Mouse (Mus musculus) megakaryocyte-erythroid progenitor cell, adult 5-6 weeks (primary cell): Measurements from ENCODE around the gene Prss28. TPM values are rescaled to one million over a fixed set of nuclear protein-coding genes. Genes with fewer than 3 reads are reported as not detected.

Experiments
- ATAC-seq: replicated peaks from 2 replicates; pipeline ENCODE4 v1.8.0; 2016; ENCODE audit warnings: mild to moderate bottlenecking, inconsistent platforms; ENCODE audit not compliant: severe bottlenecking, poor library complexity, low FRiP score, low TSS enrichment
- total RNA-seq, 2 experiments: library from RNA; stranded (forward) in 1 of 2; stranded (reverse) in 1 of 2; fragments of 200-1000, 215-1000 nt in 1 of 2; fragments of >200 nt in 1 of 2; fragmentation: Nextera tagmentation in 1 of 2; gene quantifications; 2 replicates each; pipeline ENCODE4 v1.2.3; 2014 to 2017

Prss28 gene
- total RNA-seq, 2 experiments from 2014 or later, result not detected

- ATAC-seq, result no peak
Observed at GRCm38 (mm10) chr17:25338218-25338617, 29.8 kb downstream of the Prss28 start.

DNA sequence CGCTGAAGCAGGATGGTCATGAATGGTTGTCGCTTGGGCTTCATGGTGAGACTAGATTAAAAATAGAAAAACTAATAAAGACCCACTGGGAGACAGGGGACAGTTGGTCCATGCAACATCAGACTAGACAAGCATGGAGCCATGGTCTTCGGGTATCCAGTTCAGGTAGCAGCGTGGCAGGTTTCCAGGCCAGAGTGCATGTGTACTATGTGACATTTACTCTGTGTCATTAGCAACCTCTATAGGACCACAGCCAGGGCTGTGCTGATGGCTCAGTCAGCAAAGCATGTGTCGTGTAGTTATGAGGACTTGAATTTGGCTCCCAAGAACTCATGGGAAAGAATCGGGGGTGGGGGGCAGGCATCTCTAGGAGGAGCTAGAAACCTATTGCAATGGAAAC is 31.6 kb downstream of the Prss28 start:
- ATAC-seq, result no peak

GRCm38 (mm10) chr17:25341490-25341889 is 33.0 kb downstream of the Prss28 start:
- ATAC-seq, result no peak

DNA sequence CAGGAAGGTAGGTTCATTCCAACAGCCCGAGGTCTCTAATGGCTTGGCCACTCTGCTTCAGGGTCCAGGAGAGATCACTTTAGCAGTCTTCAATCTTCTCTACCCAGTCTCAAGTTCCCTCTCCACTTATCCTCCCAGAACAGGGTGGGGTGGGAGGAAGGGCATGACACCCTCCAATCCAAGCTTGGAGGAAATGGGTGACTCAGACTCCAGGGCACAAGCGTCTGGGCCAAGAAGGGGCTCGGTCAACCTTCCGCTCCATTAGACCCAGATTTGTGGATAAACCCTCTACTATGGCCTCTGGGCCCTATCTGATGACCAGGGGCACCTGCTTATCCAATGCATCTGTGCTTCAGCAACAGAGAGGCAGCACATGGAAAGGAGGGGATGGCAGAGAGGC is 37.0 kb downstream of the Prss28 start, which contains the start of gene Tpsab1:
Gene Tpsab1 (minus strand): TSS at position 101 of the 400 bp plus-strand sequence.
- no peak for ATAC-seq

GRCm38 (mm10) chr17:25361291-25361690 is 52.8 kb downstream of the Prss28 start:
- no peak for ATAC-seq

Other genes starting within 250 kb of the Prss28 start
- not detected in 2 replicates for gene Tmem204, start 225.1 kb upstream of the Prss28 start, total RNA-seq (2014; fragmentation: Nextera tagmentation)
- gene Tmem204, start 225.1 kb upstream of the Prss28 start, total RNA-seq (2017), result not detected in 2 replicates
- 53.3 and 77.5 TPM in 2 replicates for gene Telo2, start 192.7 kb upstream of the Prss28 start, total RNA-seq (2014; fragmentation: Nextera tagmentation)
- gene Telo2, start 192.7 kb upstream of the Prss28 start, total RNA-seq (2017), result 38.5 and 38.9 TPM in 2 replicates
- not detected in 2 replicates for gene Ptx4, start 187.9 kb upstream of the Prss28 start, total RNA-seq (2014; fragmentation: Nextera tagmentation)
- 2.4 TPM in 1 of 2 replicates, not detected in the other for gene Ptx4, start 187.9 kb upstream of the Prss28 start, total RNA-seq (2017)
- gene Clcn7, start 175.3 kb upstream of the Prss28 start, total RNA-seq (2014; fragmentation: Nextera tagmentation), result 17.6 and 18.7 TPM in 2 replicates
- 5.9 and 10.9 TPM in 2 replicates for gene Clcn7, start 175.3 kb upstream of the Prss28 start, total RNA-seq (2017)
- gene Ccdc154, start 146.2 kb upstream of the Prss28 start, total RNA-seq (2014; fragmentation: Nextera tagmentation), result 0.33 TPM in 1 of 2 replicates, not detected in the other
- not detected in 2 replicates for gene Ccdc154, start 146.2 kb upstream of the Prss28 start, total RNA-seq (2017)
- not detected in 2 replicates for gene Gm38655, start 133.2 kb upstream of the Prss28 start, total RNA-seq (2014; fragmentation: Nextera tagmentation)
- gene Gm38655, start 133.2 kb upstream of the Prss28 start, total RNA-seq (2017), result not detected in 2 replicates
- 25.4 and 34.8 TPM in 2 replicates for gene BC003965, start 124.1 kb upstream of the Prss28 start, total RNA-seq (2014; fragmentation: Nextera tagmentation)
- 16.3 and 18.3 TPM in 2 replicates for gene BC003965, start 124.1 kb upstream of the Prss28 start, total RNA-seq (2017)
- gene Unkl, start 120.2 kb upstream of the Prss28 start, total RNA-seq (2014; fragmentation: Nextera tagmentation), result 11.5 and 20.5 TPM in 2 replicates
- 9.8 and 14.2 TPM in 2 replicates for gene Unkl, start 120.2 kb upstream of the Prss28 start, total RNA-seq (2017)
- 13.9 and 14.2 TPM in 2 replicates for gene Gnptg, start 68.5 kb upstream of the Prss28 start, total RNA-seq (2014; fragmentation: Nextera tagmentation)
- gene Gnptg, start 68.5 kb upstream of the Prss28 start, total RNA-seq (2017), result 10.9 and 12.9 TPM in 2 replicates
- 20.1 and 29.2 TPM in 2 replicates for gene Tsr3, start 68.5 kb upstream of the Prss28 start, total RNA-seq (2014; fragmentation: Nextera tagmentation)
- gene Tsr3, start 68.5 kb upstream of the Prss28 start, total RNA-seq (2017), result 33.3 and 33.7 TPM in 2 replicates
- 1.4 TPM in 1 of 2 replicates, not detected in the other for gene Baiap3, start 52.3 kb upstream of the Prss28 start, total RNA-seq (2014; fragmentation: Nextera tagmentation)
- gene Baiap3, start 52.3 kb upstream of the Prss28 start, total RNA-seq (2017), result 2.7 TPM in 1 of 2 replicates, not detected in the other
- gene Ube2i, start 34.0 kb upstream of the Prss28 start, total RNA-seq (2014; fragmentation: Nextera tagmentation), result 430 and 467 TPM in 2 replicates
- gene Ube2i, start 34.0 kb upstream of the Prss28 start, total RNA-seq (2017), result 338 and 373 TPM in 2 replicates
- gene Prss34, start 10.3 kb upstream of the Prss28 start, total RNA-seq (2014; fragmentation: Nextera tagmentation), result not detected in 2 replicates
- gene Prss34, start 10.3 kb upstream of the Prss28 start, total RNA-seq (2017), result 0.72 TPM in 1 of 2 replicates, not detected in the other
- not detected in 2 replicates for gene Prss29, start 10.0 kb downstream of the Prss28 start, total RNA-seq (2014; fragmentation: Nextera tagmentation)
- gene Prss29, start 10.0 kb downstream of the Prss28 start, total RNA-seq (2017), result not detected in 2 replicates
- not detected in 2 replicates for gene Tpsab1, start 36.9 kb downstream of the Prss28 start, total RNA-seq (2014; fragmentation: Nextera tagmentation)
- not detected in 2 replicates for gene Tpsab1, start 36.9 kb downstream of the Prss28 start, total RNA-seq (2017)
- not detected in 2 replicates for gene Tpsb2, start 57.7 kb downstream of the Prss28 start, total RNA-seq (2014; fragmentation: Nextera tagmentation)
- not detected in 2 replicates for gene Tpsb2, start 57.7 kb downstream of the Prss28 start, total RNA-seq (2017)
- not detected in 2 replicates for gene Tpsg1, start 60.6 kb downstream of the Prss28 start, total RNA-seq (2014; fragmentation: Nextera tagmentation)
- not detected in 2 replicates for gene Tpsg1, start 60.6 kb downstream of the Prss28 start, total RNA-seq (2017)
- gene Cacna1h, start 125.1 kb downstream of the Prss28 start, total RNA-seq (2014; fragmentation: Nextera tagmentation), result 0.67 and 3.8 TPM in 2 replicates
- gene Cacna1h, start 125.1 kb downstream of the Prss28 start, total RNA-seq (2017), result 0.15 TPM in 1 of 2 replicates, not detected in the other
- gene Tekt4, start 146.0 kb downstream of the Prss28 start, total RNA-seq (2014; fragmentation: Nextera tagmentation), result not detected in 2 replicates
- not detected in 2 replicates for gene Tekt4, start 146.0 kb downstream of the Prss28 start, total RNA-seq (2017)
- not detected in 2 replicates for gene Sstr5, start 188.6 kb downstream of the Prss28 start, total RNA-seq (2014; fragmentation: Nextera tagmentation)
- not detected in 2 replicates for gene Sstr5, start 188.6 kb downstream of the Prss28 start, total RNA-seq (2017)